Mouse (Mus musculus): ENCODE measurements around the gene Cdh20.
"Not testable (repeated sequence)": the region's sequence is repeated elsewhere in the genome, so short reads cannot be mapped to it uniquely, and the experiment has no call there.

Cdh20 gene

GRCm38 (mm10) chr1:104917307-104917836 is 149.0 kb downstream of the Cdh20 start:
- no peak for DNase-seq

- DNase-seq = no peak
Measured at GRCm38 (mm10) chr1:104933051-104933450, 164.7 kb downstream of the Cdh20 start.

GRCm38 (mm10) chr1:104936966-104937365 is 168.6 kb downstream of the Cdh20 start:
- DNase-seq = no peak

- DNase-seq = peak; percentile 29 to 64
Measured at GRCm38 (mm10) chr1:104939156-104939555, 170.8 kb downstream of the Cdh20 start.

- DNase-seq = peak; percentile 17 to 60
Measured at GRCm38 (mm10) chr1:104944470-104945109, 176.3 kb downstream of the Cdh20 start.

- DNase-seq = no peak
Measured at GRCm38 (mm10) chr1:104945110-104945489, 176.8 kb downstream of the Cdh20 start.

GRCm38 (mm10) chr1:104949640-104950039 is 181.3 kb downstream of the Cdh20 start:
- not testable (repeated sequence) for DNase-seq

GRCm38 (mm10) chr1:104957046-104957445 is 188.7 kb downstream of the Cdh20 start:
- DNase-seq = no peak

- no peak for DNase-seq
Measured at GRCm38 (mm10) chr1:104961670-104962069, 193.3 kb downstream of the Cdh20 start.

- DNase-seq = no peak
Measured at GRCm38 (mm10) chr1:104962257-104962656, 193.9 kb downstream of the Cdh20 start.

GRCm38 (mm10) chr1:104979068-104979467 is 210.7 kb downstream of the Cdh20 start:
- peak; percentile 4 to 19 for DNase-seq

- no peak for DNase-seq
Measured at GRCm38 (mm10) chr1:104980273-104980672, 211.9 kb downstream of the Cdh20 start.

GRCm38 (mm10) chr1:104986222-104986973 is 218.1 kb downstream of the Cdh20 start:
- DNase-seq = peak; percentile 19 to 57

GRCm38 (mm10) chr1:104987526-104987925 is 219.2 kb downstream of the Cdh20 start:
- no peak for DNase-seq

GRCm38 (mm10) chr1:104992441-104992840 is 224.1 kb downstream of the Cdh20 start:
- no peak for DNase-seq

- DNase-seq = peak; percentile 29 to 62
Measured at GRCm38 (mm10) chr1:104993905-104994611, 225.7 kb downstream of the Cdh20 start.

GRCm38 (mm10) chr1:104994612-104994986 is 226.3 kb downstream of the Cdh20 start:
- DNase-seq = no peak

GRCm38 (mm10) chr1:104997814-104998213 is 229.5 kb downstream of the Cdh20 start:
- DNase-seq = no peak

GRCm38 (mm10) chr1:105002179-105002578 is 233.8 kb downstream of the Cdh20 start:
- no peak for DNase-seq

GRCm38 (mm10) chr1:105003786-105004185 is 235.5 kb downstream of the Cdh20 start:
- no peak for DNase-seq

- DNase-seq = no peak
Measured at GRCm38 (mm10) chr1:105012616-105013015, 244.3 kb downstream of the Cdh20 start.

GRCm38 (mm10) chr1:105013291-105013690 is 245.0 kb downstream of the Cdh20 start:
- no peak for DNase-seq

GRCm38 (mm10) chr1:105041668-105042067 is 273.3 kb downstream of the Cdh20 start:
- peak in 1 of 2 experiments; percentile 48 for DNase-seq
